Mouse (Mus musculus): ENCODE results near the gene Svbp. TPM values are rescaled to one million over a fixed set of nuclear protein-coding genes. Genes with fewer than 3 reads are reported as not detected.
A peak's percentile ranks its signal among the peaks of the same experiment; 100 is the strongest.

The Svbp gene
- polyA plus RNA-seq, 1 experiment = 39.1 TPM

GRCm38 (mm10) chr4:119245556-119245955 is 50.5 kb downstream of the Svbp start:
- Histone ChIP-seq H3K36me3 (ENCODE audit: control insufficient read depth, insufficient read depth, low read length, poor library complexity, severe bottlenecking) (no peaks in the 10 kb centered on the region), H3K9me3 (replicated peaks; ENCODE audit: control insufficient read depth, insufficient read depth, low read length, poor library complexity, severe bottlenecking) (no peaks in the 10 kb centered on the region), H3K4me1 (ENCODE audit: control insufficient read depth, insufficient read depth, low read length) (no peaks in the 10 kb centered on the region), H3K27ac (ENCODE audit: insufficient read depth, low read length) (no peak overlapping the region), H3K4me3 (ENCODE audit: low read depth, low read length) (no peak overlapping the region), H3K27me3 (ENCODE audit: control insufficient read depth, insufficient read depth, low read length, poor library complexity, severe bottlenecking) (no peaks in the 10 kb centered on the region), H3K9ac (ENCODE audit: low read depth, poor library complexity, severe bottlenecking) (no peak overlapping the region)
- TF ChIP-seq CTCF (IDR thresholded peaks at IDR 0.05; ENCODE audit: low read depth, low read length) = no peak

- Histone ChIP-seq H3K27ac (ENCODE audit: insufficient read depth, low read length) (no peak overlapping the region), H3K9me3 (replicated peaks; ENCODE audit: control insufficient read depth, insufficient read depth, low read length, poor library complexity, severe bottlenecking) (no peaks in the 10 kb centered on the region), H3K4me3 (ENCODE audit: low read depth, low read length) (no peak overlapping the region), H3K4me1 (ENCODE audit: control insufficient read depth, insufficient read depth, low read length) (no peaks in the 10 kb centered on the region), H3K9ac (ENCODE audit: low read depth, poor library complexity, severe bottlenecking) (no peak overlapping the region), H3K36me3 (ENCODE audit: control insufficient read depth, insufficient read depth, low read length, poor library complexity, severe bottlenecking) (no peaks in the 10 kb centered on the region), H3K27me3 (ENCODE audit: control insufficient read depth, insufficient read depth, low read length, poor library complexity, severe bottlenecking) (no peaks in the 10 kb centered on the region)
- TF ChIP-seq CTCF (IDR thresholded peaks at IDR 0.05; ENCODE audit: low read depth, low read length) (no peak), EP300 (IDR thresholded peaks at IDR 0.05; ENCODE audit: insufficient read depth, low read depth, low read length) (no peak), POLR2A (IDR thresholded peaks at IDR 0.05; ENCODE audit: insufficient read depth, low read length) (no peak)
Measured at GRCm38 (mm10) chr4:119245961-119246360, 50.9 kb downstream of the Svbp start.

- H3K9me3 ChIP-seq (replicated peaks; ENCODE audit: control insufficient read depth, insufficient read depth, low read length, poor library complexity, severe bottlenecking) = no peaks in the 10 kb centered on the region
- no peaks in the 10 kb centered on the region for H3K36me3 ChIP-seq (ENCODE audit: control insufficient read depth, insufficient read depth, low read length, poor library complexity, severe bottlenecking)
- H3K9ac ChIP-seq (ENCODE audit: low read depth, poor library complexity, severe bottlenecking) = no peak overlapping the region
- no peak for TF ChIP-seq EP300 (IDR thresholded peaks at IDR 0.05; ENCODE audit: insufficient read depth, low read depth, low read length)
- TF ChIP-seq POLR2A (IDR thresholded peaks at IDR 0.05; ENCODE audit: insufficient read depth, low read length) = no peak
- TF ChIP-seq CTCF (IDR thresholded peaks at IDR 0.05; ENCODE audit: low read depth, low read length) = no peak
- no peaks in the 10 kb centered on the region for H3K27me3 ChIP-seq (ENCODE audit: control insufficient read depth, insufficient read depth, low read length, poor library complexity, severe bottlenecking)
- no peak overlapping the region for H3K27ac ChIP-seq (ENCODE audit: insufficient read depth, low read length)
- no peaks in the 10 kb centered on the region for H3K4me1 ChIP-seq (ENCODE audit: control insufficient read depth, insufficient read depth, low read length)
- no peak overlapping the region for H3K4me3 ChIP-seq (ENCODE audit: low read depth, low read length)
Measured at GRCm38 (mm10) chr4:119246688-119247225, 51.7 kb downstream of the Svbp start.

- no peak for TF ChIP-seq EP300 (IDR thresholded peaks at IDR 0.05; ENCODE audit: insufficient read depth, low read depth, low read length)
- no peak for TF ChIP-seq POLR2A (IDR thresholded peaks at IDR 0.05; ENCODE audit: insufficient read depth, low read length)
- TF ChIP-seq CTCF (IDR thresholded peaks at IDR 0.05; ENCODE audit: low read depth, low read length) = peak; percentile 89
- Histone ChIP-seq H3K4me1 (ENCODE audit: control insufficient read depth, insufficient read depth, low read length) (no peaks in the 10 kb centered on the region), H3K36me3 (ENCODE audit: control insufficient read depth, insufficient read depth, low read length, poor library complexity, severe bottlenecking) (no peaks in the 10 kb centered on the region), H3K4me3 (ENCODE audit: low read depth, low read length) (no peak overlapping the region), H3K27ac (ENCODE audit: insufficient read depth, low read length) (no peak overlapping the region), H3K27me3 (ENCODE audit: control insufficient read depth, insufficient read depth, low read length, poor library complexity, severe bottlenecking) (no peaks in the 10 kb centered on the region), H3K9me3 (replicated peaks; ENCODE audit: control insufficient read depth, insufficient read depth, low read length, poor library complexity, severe bottlenecking) (no peaks in the 10 kb centered on the region), H3K9ac (ENCODE audit: low read depth, poor library complexity, severe bottlenecking) (peak overlapping the region; percentile 14)
Measured at GRCm38 (mm10) chr4:119247462-119248235, 52.5 kb downstream of the Svbp start.

- Histone ChIP-seq H3K36me3 (ENCODE audit: control insufficient read depth, insufficient read depth, low read length, poor library complexity, severe bottlenecking) (no peaks in the 10 kb centered on the region), H3K4me3 (ENCODE audit: low read depth, low read length) (no peak overlapping the region), H3K4me1 (ENCODE audit: control insufficient read depth, insufficient read depth, low read length) (no peaks in the 10 kb centered on the region)
Measured at GRCm38 (mm10) chr4:119248407-119248965, 53.4 kb downstream of the Svbp start.

More at GRCm38 (mm10) chr4:119248407-119248965, 53.4 kb downstream of the Svbp start:
- no peak for TF ChIP-seq EP300 (IDR thresholded peaks at IDR 0.05; ENCODE audit: insufficient read depth, low read depth, low read length)
- no peak for TF ChIP-seq POLR2A (IDR thresholded peaks at IDR 0.05; ENCODE audit: insufficient read depth, low read length)
- TF ChIP-seq CTCF (IDR thresholded peaks at IDR 0.05; ENCODE audit: low read depth, low read length) = no peak
- H3K27ac ChIP-seq (ENCODE audit: insufficient read depth, low read length) = no peak overlapping the region
- no peaks in the 10 kb centered on the region for H3K27me3 ChIP-seq (ENCODE audit: control insufficient read depth, insufficient read depth, low read length, poor library complexity, severe bottlenecking)
- H3K9ac ChIP-seq (ENCODE audit: low read depth, poor library complexity, severe bottlenecking) = no peak overlapping the region
- H3K9me3 ChIP-seq (replicated peaks; ENCODE audit: control insufficient read depth, insufficient read depth, low read length, poor library complexity, severe bottlenecking) = no peaks in the 10 kb centered on the region

Other genes starting within 250 kb of the Svbp start
- not detected in 2 replicates for gene Lao1, start 233.7 kb upstream of the Svbp start, polyA plus RNA-seq (2011; ENCODE audit: insufficient read depth, insufficient read length, low read depth, missing spikeins)
- gene Slc2a1, start 86.6 kb upstream of the Svbp start, polyA plus RNA-seq (2011; ENCODE audit: insufficient read depth, insufficient read length, low read depth, missing spikeins) = 682 and 697 TPM in 2 replicates
- 12.3 and 14.8 TPM in 2 replicates for gene Zfp691, start 21.1 kb upstream of the Svbp start, polyA plus RNA-seq (2011; ENCODE audit: insufficient read depth, insufficient read length, low read depth, missing spikeins)
- gene Ermap, start 5.3 kb upstream of the Svbp start, polyA plus RNA-seq (2011; ENCODE audit: insufficient read depth, insufficient read length, low read depth, missing spikeins) = 0.37 and 0.52 TPM in 2 replicates
- 0.73 TPM in 1 of 2 replicates, not detected in the other for gene Tmem269, start 22.9 kb downstream of the Svbp start, polyA plus RNA-seq (2011; ENCODE audit: insufficient read depth, insufficient read length, low read depth, missing spikeins)
- gene AU022252, start 37.4 kb downstream of the Svbp start, polyA plus RNA-seq (2011; ENCODE audit: insufficient read depth, insufficient read length, low read depth, missing spikeins) = 20.7 and 21.0 TPM in 2 replicates
- 25.8 and 30.0 TPM in 2 replicates for gene P3h1, start 37.6 kb downstream of the Svbp start, polyA plus RNA-seq (2011; ENCODE audit: insufficient read depth, insufficient read length, low read depth, missing spikeins)
- 0.15 and 0.35 TPM in 2 replicates for gene Cldn19, start 60.1 kb downstream of the Svbp start, polyA plus RNA-seq (2011; ENCODE audit: insufficient read depth, insufficient read length, low read depth, missing spikeins)
- 1,520 and 1,534 TPM in 2 replicates for gene Ybx1, start 99.3 kb downstream of the Svbp start, polyA plus RNA-seq (2011; ENCODE audit: insufficient read depth, insufficient read length, low read depth, missing spikeins)
- 135 and 148 TPM in 2 replicates for gene Ppih, start 125.2 kb downstream of the Svbp start, polyA plus RNA-seq (2011; ENCODE audit: insufficient read depth, insufficient read length, low read depth, missing spikeins)
- gene Ccdc30, start 220.2 kb downstream of the Svbp start, polyA plus RNA-seq (2011; ENCODE audit: insufficient read depth, insufficient read length, low read depth, missing spikeins) = 6.0 and 6.9 TPM in 2 replicates
- gene Ppcs, start 227.1 kb downstream of the Svbp start, polyA plus RNA-seq (2011; ENCODE audit: insufficient read depth, insufficient read length, low read depth, missing spikeins) = 13.3 and 15.5 TPM in 2 replicates
- 0.96 TPM in 1 of 2 replicates, not detected in the other for gene Zmynd12, start 227.5 kb downstream of the Svbp start, polyA plus RNA-seq (2011; ENCODE audit: insufficient read depth, insufficient read length, low read depth, missing spikeins)

Measured in ES-Bruce4 (cell line).